Mouse (Mus musculus) bone marrow macrophage, adult 2 months (primary cell): Measurements from ENCODE around the gene Krt76.

Source experiments
- CTCF ChIP-seq: IDR thresholded peaks from 2 replicates; pipeline ENCODE4 v1.5.1; 2012; ENCODE audit warnings: low read depth, mild to moderate bottlenecking, low read length, moderate library complexity
- POLR2A ChIP-seq: IDR thresholded peaks from 2 replicates; pipeline ENCODE4 v1.6.1; 2012; ENCODE audit warnings: mild to moderate bottlenecking, low read depth, low read length, borderline replicate concordance

DNA sequence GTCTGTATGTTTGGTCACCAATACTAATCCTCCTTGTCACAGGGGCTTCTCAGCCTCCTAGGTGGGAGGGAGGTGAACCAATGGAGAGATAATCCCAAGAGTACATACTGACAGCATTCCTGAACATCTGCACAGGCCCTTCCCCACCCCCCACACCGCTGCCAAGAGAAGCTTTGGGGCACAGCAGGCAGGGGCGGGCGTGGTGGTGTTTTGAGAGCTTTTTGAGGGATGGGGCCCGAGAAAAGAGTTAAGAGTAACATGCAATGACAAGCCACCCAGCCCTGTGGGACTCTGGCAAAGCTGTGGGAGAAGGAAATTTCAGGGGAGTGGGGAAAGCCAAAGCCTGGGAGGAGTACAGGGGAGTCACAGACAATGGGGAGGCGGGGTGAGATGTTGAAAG, 38.4 kb downstream of the Krt76 start:
- TF ChIP-seq POLR2A (no peak), CTCF (no peak)
